Mouse (Mus musculus) liver, adult (tissue): ENCODE data around the gene Ublcp1.

Source experiments
- GATA4 ChIP-seq: IDR thresholded peaks from 2 replicates; pipeline ENCODE4 v1.6.1; 2014; ENCODE audit warnings: mild to moderate bottlenecking, low read length; ENCODE audit not compliant: insufficient replicate concordance

Ublcp1 gene

DNA sequence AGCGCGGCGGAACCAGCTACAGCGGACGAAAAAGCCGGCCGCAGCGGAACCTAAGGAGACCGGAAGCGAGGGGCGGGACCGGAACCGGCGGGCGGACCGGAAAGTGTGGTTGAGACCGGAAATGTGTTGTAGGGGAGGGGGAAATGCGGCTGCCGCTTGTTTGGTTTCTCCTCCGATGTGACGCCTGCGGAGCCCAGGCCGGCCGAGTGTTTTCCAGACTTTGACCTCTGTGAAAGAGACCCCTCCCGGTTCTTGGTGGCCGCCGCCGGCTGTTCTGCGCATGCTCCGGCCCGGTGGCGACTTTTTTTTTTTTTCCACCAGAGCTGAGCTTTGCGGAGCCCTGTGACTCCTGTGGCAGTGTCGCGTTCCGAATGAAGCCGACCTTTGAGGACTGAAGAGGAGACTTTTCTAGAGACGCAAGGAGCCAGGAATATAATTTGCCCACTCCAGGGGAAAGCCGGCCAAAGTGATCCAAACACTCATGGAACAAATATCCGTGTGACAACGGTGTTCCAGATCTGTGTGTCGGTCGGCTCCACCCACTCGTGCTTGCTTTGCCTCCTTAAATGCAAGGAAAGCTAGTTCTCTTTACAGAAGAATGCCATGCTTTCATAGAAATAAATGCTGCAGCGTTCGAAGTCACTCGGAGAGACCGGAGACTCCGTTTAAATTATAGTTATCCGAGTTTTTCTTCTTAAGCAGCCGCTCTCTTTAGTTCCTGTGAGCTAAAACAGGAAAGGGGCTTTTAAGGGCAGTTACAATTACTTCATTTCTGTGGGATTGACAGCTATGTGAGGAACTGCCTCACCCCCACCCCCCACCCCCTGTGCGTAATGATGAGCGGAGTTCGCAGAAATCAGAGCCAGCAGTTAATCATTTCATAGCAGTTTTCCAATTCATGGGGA, at the start of gene Ublcp1:
TSS of gene Ublcp1 (minus strand) at position 67 of the 905 bp plus-strand sequence.
- no peak for TF ChIP-seq GATA4

DNA sequence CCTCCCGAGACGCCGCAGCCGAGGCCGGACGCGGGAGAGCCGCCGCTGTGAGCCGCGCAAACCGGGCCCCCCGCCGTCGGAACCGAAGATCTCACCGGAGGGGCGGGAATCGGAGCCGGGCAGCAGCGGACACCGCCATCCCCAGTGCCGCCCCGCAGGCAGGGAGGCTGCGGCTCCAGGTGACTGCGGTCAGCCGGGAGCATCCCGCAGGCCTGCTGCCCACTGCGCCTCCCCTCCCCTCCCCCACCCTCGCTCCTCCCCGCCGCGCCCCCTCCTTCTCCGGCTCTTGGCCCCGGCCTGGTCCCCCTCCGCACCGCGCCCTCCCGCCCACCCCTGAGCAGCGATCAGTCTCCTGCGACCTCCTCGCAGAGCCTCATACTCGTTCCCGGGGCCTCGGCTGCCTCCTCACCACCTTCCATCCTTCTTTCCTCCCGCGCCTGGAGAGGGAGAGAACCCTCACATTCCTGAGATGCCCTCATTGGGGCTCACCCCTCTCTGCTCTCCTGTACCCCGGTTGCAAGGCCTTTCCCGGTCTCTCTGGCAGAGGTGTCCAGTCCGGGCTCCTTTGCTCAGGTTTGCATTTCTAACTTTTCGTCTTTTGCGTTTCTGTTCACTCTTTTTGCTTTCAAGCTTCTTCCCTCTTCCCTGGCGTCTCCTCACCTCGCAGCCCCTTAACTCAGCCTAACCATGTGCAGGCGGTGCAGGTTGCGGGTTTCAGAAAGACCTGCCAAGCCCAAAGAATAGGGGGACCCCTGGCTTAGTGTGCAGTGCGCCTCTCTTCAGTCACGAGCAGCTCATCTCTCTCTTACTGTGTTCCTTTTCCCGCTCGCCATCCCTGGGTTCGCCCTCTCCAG, 49.0 kb upstream of the Ublcp1 start:
- no peak for TF ChIP-seq GATA4

DNA sequence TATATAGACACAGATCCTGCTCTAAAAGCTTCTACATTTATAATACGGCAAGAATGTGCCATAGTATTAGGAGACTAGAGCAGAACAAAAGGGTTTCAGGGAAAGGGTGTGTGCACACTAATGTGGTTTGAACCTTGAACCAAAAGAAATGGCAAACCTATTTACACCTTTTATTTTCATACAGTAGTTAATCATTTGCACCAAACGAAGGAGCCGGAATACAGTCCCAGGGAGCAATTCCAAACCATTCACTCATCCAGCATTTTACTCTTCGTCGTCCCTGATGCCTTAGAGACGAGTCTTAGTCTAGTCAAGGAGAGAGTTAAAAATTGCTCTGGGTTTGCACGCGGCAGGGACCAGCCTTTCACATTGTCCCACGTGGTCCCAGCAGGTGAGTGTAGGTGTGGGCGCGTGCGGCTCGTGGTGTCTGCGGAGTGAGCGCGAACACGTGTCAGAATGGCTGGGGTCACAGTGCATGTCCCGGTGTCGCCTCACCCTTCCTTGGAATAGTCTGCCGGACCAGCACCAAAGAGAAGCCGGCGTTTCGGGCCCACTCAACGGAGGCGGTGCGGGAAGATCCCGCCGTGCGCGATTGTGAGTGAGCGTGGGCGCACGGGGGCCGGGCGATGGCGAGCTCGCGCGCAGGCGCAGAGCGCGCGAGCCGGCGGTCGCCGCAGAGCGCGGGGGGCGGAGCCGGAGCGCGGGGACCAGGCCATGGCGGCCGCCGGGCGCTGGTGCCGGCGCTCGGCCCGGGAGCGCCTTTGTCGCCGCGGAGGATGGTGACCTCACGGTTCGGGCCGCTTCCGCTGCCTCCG, 48.2 kb upstream of the Ublcp1 start, which contains the start of gene Rnf145:
TSS of gene Rnf145 (plus strand) at position 684 of the 815 bp plus-strand sequence.
- no peak for TF ChIP-seq GATA4

DNA sequence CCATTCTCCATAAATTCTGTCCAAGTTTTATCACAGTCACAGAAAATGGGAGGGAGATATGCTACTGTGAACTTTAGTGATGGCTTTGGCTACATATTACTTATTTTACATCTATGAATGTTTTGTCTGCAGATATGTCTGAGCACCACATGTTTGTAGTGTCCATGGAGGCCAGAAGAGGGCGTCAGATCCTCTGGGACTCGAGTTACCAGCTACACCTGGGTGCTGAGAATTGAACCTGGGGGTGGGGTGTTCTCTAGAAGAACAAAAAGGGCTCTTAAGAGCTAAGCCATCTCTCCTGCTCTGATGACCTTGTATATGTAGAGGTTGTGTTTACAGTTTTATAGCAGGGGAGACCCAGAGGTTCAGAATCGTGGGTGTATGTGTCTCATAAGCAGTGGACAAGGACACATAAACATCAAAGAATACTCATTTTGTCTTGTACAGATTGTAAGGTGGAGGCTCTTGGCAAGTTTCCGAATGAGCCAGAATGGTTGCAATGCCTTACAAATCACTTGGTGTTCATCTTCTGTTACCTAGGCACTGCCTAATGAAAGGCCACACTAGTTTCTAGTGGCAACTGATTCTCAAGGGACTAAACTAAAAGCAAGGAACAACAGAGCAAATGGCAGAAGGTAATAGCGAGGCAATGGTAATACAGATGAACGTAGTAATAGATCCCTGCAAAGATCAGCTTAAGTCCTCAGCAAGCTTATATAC, 47.4 kb upstream of the Ublcp1 start:
- no peak for TF ChIP-seq GATA4

DNA sequence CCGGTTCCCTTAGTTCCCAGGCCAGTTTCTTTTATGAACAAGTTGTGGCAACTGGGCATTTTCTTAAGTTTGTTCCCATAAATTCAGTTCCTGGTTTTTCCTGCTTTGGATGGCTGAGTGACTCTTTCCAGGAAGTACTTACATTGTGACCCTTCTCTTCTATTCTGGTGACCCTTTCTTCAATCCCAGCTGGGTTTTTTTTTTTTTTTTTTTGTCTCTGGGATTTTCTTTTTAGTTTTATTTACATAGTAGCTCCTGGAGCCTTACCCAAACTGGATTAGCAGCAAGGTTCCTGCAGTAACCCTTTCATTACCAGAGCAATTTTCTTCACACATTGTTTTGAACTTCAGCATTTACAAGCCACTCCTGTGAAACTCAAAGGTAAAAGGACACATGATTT, 46.1 kb upstream of the Ublcp1 start:
- TF ChIP-seq GATA4, result no peak

DNA sequence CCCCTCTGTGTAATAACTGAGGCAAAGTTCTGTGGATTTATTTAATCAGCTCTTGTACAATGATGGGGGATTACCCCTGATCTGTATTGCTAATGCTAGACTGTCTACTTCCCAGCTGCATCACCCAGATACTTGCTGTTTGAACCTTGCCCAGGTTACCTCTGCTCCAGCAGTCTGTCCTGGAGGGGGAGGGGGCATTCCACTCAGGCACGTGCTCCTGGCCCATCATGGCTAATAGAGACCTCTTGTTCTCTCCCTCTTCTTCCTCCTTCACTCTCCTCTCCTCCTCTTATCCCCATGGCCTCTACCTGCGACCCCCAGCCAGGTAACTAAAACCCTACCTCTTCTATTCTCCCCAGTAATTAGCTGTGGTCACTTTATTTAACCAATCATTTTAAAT, 44.4 kb upstream of the Ublcp1 start:
- no peak for TF ChIP-seq GATA4

DNA sequence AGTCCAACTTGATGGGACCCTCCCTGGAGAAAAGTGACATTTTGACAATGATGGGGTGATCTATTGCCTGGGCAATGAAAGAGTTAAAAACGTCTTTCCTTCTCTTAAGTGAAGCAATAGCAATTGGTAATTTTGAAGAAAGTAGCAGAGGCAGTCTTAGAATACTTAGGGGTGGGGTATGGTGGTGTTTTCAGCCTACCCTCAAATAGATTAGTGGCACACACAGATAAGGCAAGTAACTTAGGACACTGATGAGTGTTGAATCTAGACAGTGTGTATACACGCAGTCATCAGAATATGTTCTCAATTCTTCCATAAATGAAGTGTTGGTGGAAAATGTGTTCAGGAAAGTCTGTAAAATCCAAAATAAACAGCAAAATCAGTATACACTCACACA, 42.7 kb upstream of the Ublcp1 start:
- no peak for TF ChIP-seq GATA4

DNA sequence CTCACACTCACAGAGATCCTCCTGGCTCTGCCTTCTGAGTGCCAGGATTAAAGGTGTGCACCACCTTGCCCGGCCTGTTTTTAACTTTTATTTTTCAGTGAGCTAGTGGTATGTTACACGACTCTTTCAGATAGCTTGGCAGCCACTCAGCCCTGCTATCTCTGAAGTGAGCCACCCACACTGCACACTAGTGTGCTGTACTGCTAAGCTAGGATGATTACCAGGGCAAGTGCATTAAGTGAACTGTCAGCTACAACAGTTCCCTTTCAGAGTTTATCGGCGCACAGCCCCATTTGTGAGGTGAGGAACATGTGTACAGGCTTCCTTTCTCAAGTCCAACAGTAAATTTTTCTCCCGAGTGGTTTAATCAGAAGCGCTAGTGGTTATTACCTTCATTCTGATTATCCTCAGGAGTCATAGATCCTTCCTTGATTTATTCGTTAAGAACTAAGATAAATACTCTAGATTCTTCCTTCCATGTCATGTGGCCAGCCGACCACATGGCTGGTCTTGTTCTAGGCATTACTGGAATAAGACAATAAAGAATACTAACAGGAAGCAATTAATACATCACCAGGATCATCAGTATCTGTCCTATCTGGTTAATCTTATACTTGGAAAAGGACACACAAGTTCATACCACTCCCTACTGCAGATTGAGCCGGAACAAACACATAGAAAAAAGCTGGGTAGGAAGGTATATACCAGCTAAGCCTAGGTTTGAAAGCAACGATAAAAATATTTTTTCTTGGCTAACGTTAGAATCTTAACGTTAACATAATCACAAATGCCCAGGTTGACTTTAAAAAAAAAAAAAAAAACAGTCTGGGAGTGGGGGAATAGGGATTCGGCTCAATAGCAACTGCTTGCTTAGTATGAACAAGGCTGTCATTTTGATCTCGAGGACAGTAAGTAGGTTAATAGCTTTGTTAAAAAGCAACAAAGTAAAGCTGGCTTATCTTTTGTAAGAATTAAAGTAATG, 42.0 kb upstream of the Ublcp1 start:
- TF ChIP-seq GATA4, result no peak

DNA sequence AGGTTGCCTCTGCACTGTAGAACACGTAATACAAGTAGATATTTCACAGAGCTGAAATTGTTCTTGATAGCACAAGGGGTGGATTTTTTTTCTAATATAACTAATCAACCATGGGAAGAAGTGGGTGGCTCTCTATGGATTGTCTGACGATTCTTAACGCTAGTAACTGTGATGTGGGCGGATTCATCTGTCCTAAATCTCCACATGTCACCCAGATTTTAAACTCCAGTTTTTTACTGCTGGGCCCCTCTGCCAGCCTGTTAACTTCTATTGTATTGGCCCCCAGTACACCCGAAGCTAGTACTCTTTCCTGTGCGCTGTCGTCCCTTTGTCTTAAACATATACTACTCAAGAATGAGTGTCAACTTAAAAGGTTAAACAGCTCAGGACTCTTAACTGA, 40.1 kb upstream of the Ublcp1 start:
- TF ChIP-seq GATA4, result no peak

DNA sequence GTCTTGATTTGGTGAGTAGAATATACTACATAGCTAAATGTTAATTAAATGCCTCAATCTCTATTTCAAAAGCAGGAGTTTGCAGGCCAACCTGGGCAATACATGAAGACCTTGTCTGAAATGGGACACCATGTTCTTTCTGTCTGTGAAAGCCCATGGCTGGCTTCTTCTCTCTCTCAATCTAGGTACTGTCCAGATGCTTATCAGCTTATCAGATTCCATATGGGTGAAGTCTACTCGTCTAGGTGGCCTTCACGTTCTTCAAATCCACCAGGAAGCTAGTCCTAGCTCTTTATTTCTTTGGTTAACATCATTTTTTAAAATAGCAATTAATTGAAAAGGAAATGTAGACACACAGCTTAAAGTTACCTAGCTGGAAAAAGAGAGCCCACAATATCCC, 39.6 kb upstream of the Ublcp1 start:
- no peak for TF ChIP-seq GATA4

DNA sequence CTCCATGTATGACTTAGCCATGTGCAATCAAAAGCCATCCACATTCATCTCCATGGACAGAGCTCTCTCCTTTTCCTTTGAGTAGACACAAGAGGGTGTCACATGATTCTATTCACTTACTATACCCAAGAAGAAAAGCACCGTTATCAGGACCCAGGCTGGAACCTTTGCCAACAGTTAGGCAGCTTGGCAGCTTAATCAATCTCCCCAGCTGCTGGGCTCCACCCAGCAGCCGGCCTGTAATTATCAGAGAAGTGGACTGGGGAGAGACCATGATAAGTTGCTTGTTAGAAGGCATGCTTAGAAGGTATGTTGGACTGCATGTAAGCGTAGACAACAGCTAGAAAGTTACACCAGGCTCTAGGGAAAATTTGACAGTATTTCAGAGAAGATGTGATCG, 38.6 kb upstream of the Ublcp1 start:
- no peak for TF ChIP-seq GATA4

DNA sequence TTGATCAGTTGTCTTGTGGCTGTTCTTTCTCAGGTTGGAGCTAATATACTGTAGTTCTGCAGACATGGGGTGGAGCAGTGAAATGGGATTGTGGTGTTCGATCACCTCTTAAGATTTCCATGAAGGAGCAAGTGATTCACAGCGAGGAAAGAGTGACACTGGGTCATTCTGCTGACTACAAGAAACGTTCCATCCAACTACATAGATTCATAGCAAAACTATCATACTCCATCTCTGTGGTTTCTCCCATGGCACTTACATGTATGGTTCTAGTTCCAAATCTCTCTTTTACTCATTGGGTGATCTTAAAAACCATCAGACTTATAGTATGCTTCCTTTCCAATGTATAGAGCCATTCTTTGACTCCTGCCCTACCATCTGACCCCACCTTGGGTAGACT, 34.5 kb upstream of the Ublcp1 start:
- TF ChIP-seq GATA4, result no peak

DNA sequence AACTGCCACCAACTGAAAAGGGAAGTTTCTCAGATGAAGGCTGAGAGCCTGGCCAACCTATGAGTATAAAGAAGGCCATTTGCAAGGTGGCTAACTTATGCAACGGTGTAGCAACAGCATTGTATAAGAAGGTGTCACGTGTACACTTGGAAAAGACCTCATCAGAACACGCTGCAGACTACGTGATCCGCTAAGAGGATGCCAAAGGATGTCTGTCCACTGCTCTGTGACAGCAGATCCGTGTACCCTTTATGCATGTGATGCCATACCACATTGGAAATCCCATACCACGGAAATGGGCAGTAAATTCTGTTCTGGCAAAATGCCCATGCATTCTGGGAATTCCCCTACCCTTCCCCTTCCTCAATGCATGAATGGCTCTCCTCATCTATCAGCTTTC, 33.8 kb upstream of the Ublcp1 start:
- no peak for TF ChIP-seq GATA4
